Mouse (Mus musculus): ENCODE measurements around the gene Pex1. TPM values are rescaled to one million over a fixed set of nuclear protein-coding genes. Genes with fewer than 3 reads are reported as not detected.
"Not testable (repeated sequence)": the region's sequence is repeated elsewhere in the genome, so short reads cannot be mapped to it uniquely, and the experiment has no call there.

The Pex1 gene
- total RNA-seq (2021): 1 to 10 TPM; 6.9 to 7.3 TPM
- long read RNA-seq, experiment 1, partial matches to known transcripts: 0 of 1 reads
- long read RNA-seq, experiment 1, other reads (novel, unspliced or antisense): 0 of 1 reads
- long read RNA-seq, experiment 2, full-length matches to known transcripts: 1 of 1 reads
- long read RNA-seq, experiment 2, partial matches to known transcripts: 0 of 1 reads
- long read RNA-seq, experiment 2, other reads (novel, unspliced or antisense): 0 of 1 reads

DNA sequence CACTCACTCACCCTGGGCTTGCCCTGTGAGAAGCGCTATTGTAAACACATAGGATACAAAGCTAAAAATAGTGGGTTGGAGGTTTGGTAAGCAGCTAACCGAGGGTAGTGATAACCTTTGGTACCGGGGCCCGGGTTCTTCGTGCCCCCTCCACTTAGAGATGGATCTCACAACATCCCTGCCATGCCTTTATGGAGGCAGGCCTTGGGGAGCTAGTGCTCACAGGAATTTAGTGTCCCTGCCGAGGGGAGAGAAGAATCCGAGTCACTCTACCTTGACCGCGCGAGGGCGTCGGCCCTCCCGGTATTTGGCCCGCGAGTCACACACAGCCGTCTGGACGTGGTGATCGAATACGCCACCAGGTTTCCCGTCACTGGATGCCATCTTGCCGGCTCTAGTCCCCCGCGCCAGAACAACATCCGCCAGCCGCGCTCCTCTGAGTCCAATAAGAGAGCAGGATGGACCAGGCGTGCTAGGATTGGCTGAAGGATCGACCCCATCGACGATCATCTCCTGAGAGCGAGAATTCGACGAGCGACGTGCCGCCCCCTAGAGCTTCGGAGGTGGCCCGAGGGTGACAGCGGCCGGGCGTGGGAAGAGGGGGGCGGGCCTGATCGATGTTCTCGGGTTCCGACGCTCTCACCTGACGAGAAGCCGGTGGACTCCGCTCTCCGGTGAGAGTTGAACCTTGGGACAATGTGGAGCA lies at the start of gene Pex1:
Pex1 (plus strand) TSS at position 374 of the 706 bp plus-strand sequence.
- intact Hi-C loops (cut with DNase I): loop anchor here (5.0 kb wide), 1 partner anchor 51 kb away; no protein-coding TSS in a partner anchor
- DNase-seq: peak; percentile 86 to 92

DNA sequence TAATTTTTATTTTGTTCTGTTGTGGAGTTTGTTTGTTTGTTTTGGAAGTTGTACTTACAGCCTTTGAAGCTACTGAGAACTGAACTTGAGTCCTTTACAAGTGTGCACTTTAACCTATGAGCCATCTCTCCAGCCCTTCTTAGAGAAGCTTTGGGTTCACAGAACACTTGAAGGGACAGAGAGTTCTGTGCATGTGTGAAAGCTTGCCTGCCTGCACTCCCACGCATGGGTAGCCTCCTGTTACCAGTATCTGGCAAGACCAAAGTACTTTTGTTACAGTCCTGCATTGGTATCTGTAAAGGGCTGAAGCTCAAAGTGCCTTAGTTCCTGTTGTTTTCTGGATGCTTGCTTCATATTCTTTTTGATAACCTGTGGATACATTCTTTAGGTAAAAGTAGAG lies 49.6 kb upstream of the Pex1 start:
- no peak for DNase-seq
- intact Hi-C loops (cut with DNase I): no loop called here

- intact Hi-C loops (cut with DNase I): no loop called here
- DNase-seq: no peak
Observed at GRCm38 (mm10) chr5:3551481-3551880, 44.4 kb upstream of the Pex1 start.

DNA sequence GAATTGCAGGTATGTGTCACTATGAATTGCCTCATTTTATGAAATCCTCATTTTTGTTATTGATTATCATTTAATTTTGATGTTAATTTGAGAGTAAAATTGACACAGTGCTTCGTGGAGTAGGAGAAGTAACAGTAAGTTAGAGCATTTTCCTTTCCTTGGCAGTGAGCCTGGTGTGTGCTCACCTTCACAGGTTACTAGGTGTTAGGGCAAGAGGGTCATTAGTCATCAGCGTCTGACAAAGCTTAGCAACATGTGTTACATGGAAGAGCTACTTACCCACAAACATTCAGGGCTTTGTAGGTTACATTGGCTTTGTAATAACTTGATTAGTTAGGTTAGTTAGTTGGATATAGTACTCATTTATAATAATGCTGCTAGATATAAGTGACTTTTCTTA lies 41.7 kb upstream of the Pex1 start:
- intact Hi-C loops (cut with DNase I): no loop called here
- DNase-seq: no peak

DNA sequence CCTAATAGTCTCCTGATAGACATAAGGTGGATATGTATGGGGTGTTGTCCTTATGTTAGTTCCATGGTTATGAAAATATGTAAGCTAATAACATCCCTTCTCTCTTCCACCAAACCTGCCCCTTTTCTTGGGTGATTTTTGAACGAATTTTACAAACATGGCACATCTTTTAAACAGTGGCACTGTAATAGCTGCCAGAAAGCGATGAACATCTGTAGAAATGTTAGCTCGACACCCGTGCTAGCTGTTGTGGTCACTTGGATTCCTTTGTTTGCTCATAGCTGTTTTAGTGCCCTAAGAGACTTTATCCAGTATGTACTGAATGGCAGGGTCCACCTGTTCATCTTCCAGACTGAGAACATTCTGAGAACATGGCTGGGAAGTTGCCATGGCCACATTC lies 24.6 kb upstream of the Pex1 start, which contains the start of gene 1700109H08Rik:
1700109H08Rik (plus strand) TSS at position 301 of the 400 bp plus-strand sequence.
- no peak for DNase-seq
- intact Hi-C loops (cut with DNase I): no loop called here

DNA sequence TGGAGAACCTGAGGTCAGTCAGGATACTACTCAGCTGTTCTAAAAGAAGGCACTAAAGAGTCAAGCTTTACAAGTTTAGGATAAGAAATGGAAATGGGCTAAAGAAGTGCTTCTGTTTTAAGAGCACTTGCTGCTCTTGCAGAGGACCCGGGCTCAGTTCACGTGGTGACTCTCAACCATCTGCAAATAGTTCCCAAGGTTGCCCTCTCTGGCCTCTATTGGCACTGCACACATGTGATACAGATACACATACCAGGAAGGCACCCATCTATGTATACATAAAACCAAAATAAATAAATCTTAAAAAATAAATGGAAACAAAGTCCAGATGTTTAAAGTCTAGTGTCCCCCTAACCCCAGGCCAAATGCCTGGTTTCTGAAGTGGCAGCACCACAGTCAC lies 21.0 kb upstream of the Pex1 start:
- no peak for DNase-seq
- intact Hi-C loops (cut with DNase I): no loop called here

- intact Hi-C loops (cut with DNase I): no loop called here
- DNase-seq: no peak
Observed at GRCm38 (mm10) chr5:3577939-3578338, 17.9 kb upstream of the Pex1 start.

GRCm38 (mm10) chr5:3579066-3579465 lies 16.8 kb upstream of the Pex1 start:
- intact Hi-C loops (cut with DNase I): no loop called here
- DNase-seq: no peak

GRCm38 (mm10) chr5:3596399-3596766 lies 517 bp downstream of the Pex1 start, which contains the start of gene Rbm48:
Gene Rbm48, minus strand, starts transcription at chr5:3596585.
- DNase-seq: peak; percentile 70 to 75
- intact Hi-C loops (cut with DNase I): loop anchor here (5.0 kb wide), 1 partner anchor 51 kb away; no protein-coding TSS in a partner anchor

DNA sequence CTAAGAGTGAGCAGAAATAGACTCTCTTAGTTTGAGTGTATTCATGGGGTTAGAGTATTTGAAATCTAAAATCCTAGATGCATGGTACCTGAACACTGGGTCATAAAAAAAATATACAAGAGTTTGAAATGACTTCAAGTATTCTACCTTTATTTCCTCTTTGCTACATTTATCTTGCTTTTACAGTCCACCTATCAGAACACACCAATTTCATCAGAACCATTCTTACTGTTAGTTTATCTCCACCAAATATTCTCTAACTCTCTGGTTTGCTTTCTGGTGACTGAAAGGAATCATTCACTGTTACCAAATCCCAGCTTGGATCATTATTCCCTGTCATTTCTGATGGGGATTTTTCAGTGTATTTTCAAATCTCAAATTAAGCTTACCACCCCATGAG lies 1.3 kb downstream of the Pex1 start:
- DNase-seq: no peak
- intact Hi-C loops (cut with DNase I): loop anchor here (5.0 kb wide), 1 partner anchor 50 kb away; no protein-coding TSS in a partner anchor

DNA sequence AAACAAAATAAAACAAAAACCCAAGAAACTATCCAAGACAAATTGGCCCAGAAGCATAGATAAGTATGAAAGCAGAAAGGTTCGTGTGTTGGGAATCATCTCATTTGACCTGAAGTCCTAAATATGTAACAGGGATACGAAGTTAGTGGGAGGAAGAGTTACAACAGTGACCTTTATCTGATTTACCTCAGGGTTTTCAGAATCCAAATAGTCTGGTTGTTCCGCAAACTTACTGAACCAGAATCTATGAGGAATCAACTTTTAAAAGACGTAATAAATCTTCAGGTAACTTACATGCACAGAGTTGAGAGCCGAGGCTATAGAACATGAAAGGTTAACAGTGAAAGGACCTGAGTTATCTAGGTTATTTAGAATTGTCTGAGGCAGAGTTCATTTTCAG lies 2.9 kb downstream of the Pex1 start:
- no peak for DNase-seq
- intact Hi-C loops (cut with DNase I): loop anchor here (5.0 kb wide), 1 partner anchor 49 kb away; no protein-coding TSS in a partner anchor

DNA sequence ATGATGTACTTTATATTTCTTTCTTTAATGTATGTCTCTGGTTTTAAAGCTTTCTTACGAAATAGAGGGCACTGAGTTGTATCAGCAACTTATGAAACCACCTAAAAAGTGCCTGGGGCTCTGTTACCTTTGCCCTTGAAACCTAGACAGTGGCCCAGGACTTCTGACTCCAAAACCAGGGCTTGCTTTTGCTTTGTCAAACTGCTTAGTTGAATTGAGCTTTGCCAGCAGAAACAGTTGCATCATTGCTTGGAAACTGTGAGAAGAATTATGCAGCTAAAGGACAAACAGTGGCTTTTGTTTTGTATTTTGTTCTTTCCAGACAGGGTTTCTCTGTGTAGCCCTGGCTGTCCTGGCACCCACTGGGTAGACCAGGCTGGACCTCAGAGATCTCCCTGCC lies 4.4 kb downstream of the Pex1 start:
- no peak for DNase-seq

GRCm38 (mm10) chr5:3600790-3601189 lies 4.9 kb downstream of the Pex1 start:
- DNase-seq: no peak
- intact Hi-C loops (cut with DNase I): no loop called here

More for the DNA sequence above, 4.4 kb downstream of the Pex1 start:
- intact Hi-C loops (cut with DNase I): no loop called here

DNA sequence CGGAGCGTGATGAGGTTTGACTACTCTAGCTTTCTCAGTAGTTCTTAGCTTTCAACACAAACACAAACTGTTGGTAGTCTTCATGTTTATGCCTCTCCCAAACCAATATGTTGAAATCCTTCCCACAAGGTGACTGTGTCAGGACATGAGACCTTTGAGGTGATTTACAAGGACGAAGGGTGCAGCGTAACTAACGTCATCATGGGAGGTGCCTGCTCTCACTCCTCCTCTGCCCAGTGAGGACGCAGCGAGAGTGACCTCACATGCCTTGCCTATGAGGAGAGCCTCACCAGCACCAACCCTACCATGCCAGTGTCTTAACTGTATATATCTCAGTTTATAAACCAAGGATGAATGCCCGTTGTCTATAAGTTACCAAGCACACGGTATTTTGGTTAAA lies 11.2 kb downstream of the Pex1 start:
- DNase-seq: no peak

GRCm38 (mm10) chr5:3609241-3609640 lies 13.4 kb downstream of the Pex1 start:
- no peak for DNase-seq
- intact Hi-C loops (cut with DNase I): no loop called here

More for the DNA sequence above, 11.2 kb downstream of the Pex1 start:
- intact Hi-C loops (cut with DNase I): no loop called here

DNA sequence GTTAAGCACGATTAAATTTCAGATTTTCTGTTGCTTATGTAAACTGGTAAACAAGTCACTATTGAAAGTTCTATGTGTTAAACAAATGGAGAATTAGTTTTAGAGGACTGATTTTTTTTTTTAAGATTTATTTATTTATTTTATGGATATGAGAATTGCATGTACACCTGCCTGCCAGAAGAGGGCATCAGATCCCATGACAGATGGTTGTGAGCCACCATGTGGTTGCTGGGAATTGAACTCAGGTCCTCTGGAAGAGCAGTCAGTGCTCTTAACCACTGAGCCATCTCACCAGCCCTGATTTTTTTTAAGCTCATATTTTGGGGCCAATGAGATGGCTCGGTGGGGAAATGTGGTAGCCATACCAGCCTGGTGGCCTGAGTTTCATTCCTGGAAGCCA lies 16.0 kb downstream of the Pex1 start:
- intact Hi-C loops (cut with DNase I); DNase-seq: not testable (repeated sequence)

DNA sequence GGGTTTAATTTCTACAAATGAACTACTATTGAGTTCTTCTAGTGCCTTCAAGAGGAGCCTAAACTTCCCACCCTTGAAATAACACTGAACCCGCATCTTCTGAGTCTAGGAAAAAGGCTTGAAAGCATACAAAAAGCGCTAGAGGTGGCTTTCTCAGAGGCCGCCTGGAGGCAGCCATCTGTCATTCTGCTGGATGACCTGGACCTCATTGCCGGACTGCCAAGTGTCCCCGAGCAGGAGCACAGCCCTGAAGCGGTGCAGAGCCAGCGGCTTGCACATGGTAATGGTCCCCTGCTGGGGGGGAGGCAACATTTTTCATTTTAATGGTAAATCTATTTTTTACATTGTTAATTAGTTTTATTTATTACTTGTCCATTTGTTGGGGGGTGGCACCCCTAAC lies 24.6 kb downstream of the Pex1 start:
- intact Hi-C loops (cut with DNase I): no loop called here

GRCm38 (mm10) chr5:3630055-3630454 lies 34.2 kb downstream of the Pex1 start:
- DNase-seq: no peak
- intact Hi-C loops (cut with DNase I): no loop called here

More for the DNA sequence above, 24.6 kb downstream of the Pex1 start:
- no peak for DNase-seq

DNA sequence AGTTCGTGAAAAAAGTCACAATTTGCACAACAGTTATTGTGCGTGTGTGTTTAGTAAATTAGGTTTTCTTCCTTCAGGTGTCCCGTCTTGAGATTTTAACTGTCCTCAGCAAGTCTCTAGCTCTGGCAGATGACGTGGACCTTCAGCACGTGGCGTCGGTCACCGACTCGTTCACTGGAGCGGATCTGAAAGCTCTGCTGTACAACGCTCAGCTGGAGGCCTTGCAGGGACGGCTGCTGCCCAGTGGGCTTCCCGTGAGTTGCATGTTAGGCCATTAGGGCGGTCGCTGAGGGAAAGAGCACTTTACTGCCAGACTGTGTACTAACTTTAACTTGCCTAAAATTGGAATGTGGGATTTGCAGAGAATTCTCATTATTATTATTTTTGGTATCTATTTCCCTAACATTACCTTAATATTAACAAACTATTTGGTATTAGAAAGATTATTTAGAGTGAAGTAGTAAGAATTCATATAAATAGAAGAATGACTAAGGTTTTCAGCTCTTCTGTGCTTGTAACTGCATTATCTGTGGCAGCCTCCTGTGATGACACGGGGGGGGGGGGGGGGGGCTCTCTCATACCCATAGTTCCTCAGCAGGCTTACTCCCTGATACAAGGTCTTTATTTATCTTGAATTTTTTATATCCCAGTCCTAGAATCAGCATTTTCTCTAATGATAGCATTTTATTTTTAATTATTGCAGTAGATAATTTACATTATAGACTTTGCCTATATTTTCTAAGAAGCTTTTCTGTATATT lies 35.8 kb downstream of the Pex1 start:
- intact Hi-C loops (cut with DNase I): no loop called here
- no peak for DNase-seq

- no peak for DNase-seq
Observed at GRCm38 (mm10) chr5:3632285-3632684, 36.4 kb downstream of the Pex1 start.

DNA sequence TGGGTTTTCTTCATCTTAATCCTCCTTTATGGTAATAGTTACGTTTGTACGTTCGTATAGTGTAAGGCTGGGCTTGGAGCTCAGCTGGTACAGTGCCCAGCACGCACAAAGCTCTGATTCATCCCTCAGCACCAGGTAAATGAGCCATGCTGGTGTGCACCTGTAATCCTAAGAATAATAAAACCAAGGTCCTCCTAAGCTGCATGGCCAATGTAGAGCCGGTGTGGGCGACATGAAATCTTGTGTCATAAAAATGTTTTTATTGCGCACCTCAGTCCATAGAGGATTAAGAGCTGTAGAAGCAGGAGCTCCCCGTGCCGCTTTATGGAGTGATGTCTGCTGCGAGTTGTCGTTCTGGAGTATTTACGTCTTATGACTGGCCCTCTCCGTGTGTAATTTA lies 37.4 kb downstream of the Pex1 start:
- intact Hi-C loops (cut with DNase I): no loop called here
- no peak for DNase-seq

More at GRCm38 (mm10) chr5:3632285-3632684, 36.4 kb downstream of the Pex1 start:
- intact Hi-C loops (cut with DNase I): no loop called here

All from gastrocnemius, postnatal 36 days (tissue).